Mouse (Mus musculus) 416B (cell line): ENCODE data around the gene Moap1.
A peak's percentile ranks its signal among the peaks of the same experiment; 100 is the strongest.

Experiments used
- DNase-seq: peaks from one replicate; pipeline ENCODE4 v3.0.0; 2011; ENCODE audit warnings: low read depth

The Moap1 gene

DNA sequence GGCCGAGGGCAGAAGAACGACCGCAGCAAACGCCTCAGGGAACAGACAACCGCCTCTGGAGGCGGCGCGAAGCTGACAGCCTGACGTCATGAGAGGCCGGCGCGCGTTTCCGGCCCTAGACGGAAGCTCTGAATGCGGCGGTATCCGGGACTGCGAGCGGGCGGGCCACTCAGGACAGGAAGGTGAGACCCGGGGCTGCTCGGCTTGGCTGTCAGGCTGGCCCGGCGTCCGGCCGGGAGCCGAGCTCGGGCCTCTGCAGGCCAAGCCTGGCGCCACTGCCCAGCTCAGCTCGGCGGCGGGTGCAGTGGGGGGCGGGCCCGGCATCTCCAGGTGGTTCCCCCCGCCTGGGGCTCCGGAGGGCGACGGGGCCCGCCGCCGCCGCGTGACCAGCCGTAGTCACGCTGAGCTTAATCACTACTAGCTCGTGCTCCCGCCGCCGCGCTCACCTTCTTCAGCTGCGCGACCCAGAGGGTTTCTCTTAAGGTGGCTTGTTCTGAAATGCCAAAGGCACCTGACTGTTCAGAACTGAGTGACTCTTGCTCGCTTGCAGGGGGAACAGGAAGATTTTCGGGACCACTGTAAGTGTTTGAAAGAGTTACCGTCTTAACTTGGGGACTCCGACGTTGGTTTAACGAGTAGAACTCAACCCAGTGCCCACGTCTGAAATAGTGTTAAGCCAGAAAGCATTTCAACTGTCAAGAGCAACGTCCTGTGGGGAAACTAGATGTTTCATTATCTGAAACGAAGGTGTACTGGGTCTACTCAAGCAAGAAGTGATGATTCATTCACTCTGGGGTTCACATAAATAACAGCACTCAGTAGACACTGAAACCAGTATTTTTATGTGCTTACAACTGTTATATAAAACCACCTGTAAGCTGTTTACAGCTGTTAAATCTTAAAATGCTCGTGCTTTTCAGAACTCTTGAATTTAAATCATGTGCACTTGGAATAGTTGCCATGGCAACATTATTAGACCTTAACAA is at the start of gene Moap1, which contains the start of gene Tmem251:
Gene Moap1 (minus strand): TSS at position 73 of the 986 bp plus-strand sequence.
Gene Tmem251 (plus strand): TSS at position 174 of the 986 bp plus-strand sequence.
- DNase-seq, result peak; percentile 88

GRCm38 (mm10) chr12:102787927-102788326 is 44.5 kb upstream of the Moap1 start:
- no peak for DNase-seq

DNA sequence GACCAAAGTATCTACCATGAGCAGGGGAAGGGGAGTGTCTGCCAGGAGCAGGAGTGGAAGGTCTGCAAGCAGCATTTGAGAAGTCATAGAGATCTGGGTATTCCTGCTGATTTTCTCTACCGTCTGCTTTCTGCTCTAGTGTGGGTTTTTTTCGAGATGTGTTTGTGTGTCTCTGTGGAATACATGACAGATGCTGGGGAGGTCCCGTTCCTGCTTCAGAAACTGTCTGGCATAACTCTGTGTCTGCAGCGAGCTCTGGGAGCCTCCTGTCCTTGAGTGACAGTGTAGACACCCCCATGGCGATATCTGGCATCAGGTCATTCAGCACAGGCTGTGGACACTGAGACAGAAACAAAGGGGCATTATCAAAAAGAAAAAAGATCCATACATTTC is 42.1 kb upstream of the Moap1 start:
- no peak for DNase-seq

GRCm38 (mm10) chr12:102784899-102785592 is 41.6 kb upstream of the Moap1 start:
- DNase-seq, result peak; percentile 23

DNA sequence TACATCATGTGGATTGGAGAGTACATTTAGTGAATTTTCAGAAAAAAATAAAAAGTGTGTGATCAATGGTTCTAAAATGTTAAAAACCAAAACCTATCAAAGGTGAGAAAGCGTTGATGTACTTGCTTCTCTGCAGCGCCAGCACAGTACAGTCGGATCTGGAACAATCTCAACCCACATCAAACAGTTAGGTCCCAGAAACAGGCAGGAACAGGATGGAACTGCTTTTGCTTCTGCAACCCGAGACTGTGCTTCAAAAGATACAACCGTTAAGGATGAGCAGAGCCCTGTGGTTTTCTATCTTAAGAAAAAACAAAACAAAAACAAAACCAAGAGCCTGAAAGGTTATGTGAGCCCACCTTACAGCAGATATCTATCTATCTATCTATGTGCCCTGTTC is 39.4 kb upstream of the Moap1 start:
- no peak for DNase-seq

DNA sequence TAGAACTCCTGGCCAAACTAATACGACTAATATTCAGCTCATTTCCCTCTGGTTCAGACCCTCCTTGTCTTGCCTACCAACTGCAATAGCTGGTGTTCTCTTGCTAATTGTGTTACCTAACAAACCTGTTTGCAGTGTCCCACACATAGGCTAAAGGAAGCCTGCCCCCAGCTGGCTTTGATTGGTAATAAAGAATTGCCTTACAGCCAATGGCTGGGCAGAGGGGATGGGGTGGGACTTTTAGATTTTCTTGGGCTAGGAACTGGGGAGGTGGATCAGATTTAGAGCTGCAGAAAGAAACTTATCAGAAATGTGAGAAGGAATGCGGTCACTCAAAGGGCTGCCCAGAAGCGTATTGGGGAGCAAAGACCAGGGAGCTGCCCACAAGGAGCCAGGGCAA is 36.0 kb upstream of the Moap1 start:
- DNase-seq, result peak; percentile 45

DNA sequence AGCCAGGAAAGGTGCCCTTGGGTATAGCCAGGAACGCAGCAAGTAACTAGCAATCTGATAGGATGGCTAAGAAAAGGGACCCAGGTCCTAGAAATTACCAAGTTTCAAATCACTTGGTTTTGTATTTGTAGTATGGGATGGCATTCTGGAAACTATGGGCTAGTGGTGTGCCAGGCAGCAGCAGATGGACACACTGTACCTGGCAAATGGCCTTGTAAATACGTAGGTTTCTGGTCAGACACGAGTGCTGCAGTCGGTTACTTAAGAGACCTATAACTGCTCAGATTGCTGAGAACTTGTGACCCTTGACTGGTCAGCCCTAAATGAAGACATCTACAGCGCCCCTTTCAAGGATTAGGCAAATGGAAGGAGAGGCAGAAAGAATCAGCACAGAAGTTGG is 34.7 kb upstream of the Moap1 start:
- no peak for DNase-seq

- DNase-seq, result no peak
Observed at GRCm38 (mm10) chr12:102776035-102776434, 32.6 kb upstream of the Moap1 start.

GRCm38 (mm10) chr12:102772676-102773075 is 29.2 kb upstream of the Moap1 start:
- no peak for DNase-seq

GRCm38 (mm10) chr12:102771601-102772000 is 28.1 kb upstream of the Moap1 start:
- no peak for DNase-seq

- peak; percentile 39 for DNase-seq
Observed at GRCm38 (mm10) chr12:102769000-102769399, 25.5 kb upstream of the Moap1 start.

GRCm38 (mm10) chr12:102763696-102764095 is 20.2 kb upstream of the Moap1 start:
- no peak for DNase-seq

DNA sequence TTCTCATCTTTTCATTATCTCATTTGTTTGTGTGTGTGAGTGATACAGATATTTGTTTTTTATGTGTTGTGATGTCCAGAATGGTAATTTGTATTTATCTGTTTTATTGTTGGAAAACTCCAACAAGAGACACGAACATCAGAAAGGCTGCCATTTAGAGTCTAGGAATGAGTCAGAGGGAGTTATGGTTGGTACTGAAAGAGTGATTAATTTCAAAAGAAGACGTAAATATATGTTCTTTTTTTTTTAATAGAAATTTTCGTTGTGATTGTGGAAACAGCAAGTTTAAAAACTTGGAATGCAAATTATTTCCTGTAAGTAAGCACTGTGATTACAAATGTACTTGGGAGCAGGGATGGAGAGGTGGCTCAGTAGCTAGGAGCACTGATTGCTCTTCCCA is 18.2 kb upstream of the Moap1 start:
- no peak for DNase-seq

DNA sequence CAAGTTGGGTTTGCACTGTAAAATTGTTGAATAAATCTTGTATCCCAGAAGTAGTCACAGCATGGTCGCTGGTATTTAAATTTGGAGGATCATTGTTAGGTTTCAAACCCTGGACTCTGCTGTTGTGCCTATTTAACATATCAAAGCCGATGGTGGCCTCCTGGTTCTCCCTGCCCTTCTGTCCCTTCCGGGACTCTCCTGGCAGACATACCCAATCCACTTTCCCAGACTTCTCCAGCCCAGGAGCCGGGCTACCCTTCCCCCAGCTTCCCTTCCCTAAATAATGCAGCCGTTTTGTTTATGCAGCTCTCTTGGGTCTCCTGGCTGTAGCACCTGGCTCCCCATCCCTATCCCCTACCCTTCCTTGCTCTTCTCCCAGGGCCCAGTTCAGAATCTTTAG is 15.5 kb upstream of the Moap1 start:
- DNase-seq, result no peak

DNA sequence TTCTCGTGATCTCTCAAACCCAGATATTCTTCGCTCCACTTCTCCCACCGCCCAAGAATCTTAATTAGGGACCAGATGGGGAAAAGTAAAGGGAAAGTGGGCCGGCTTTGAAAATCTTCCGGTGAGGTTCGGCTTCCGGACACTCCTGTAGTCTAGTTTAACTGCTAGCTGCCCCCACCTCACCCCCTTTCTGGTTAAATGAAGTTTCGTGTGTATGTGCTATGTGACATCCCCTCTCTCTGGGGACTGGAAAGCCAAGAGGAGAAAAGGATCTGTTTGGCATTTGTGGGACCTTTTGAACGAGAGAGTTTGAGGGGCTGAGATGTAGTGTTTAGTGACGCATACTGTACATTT is 14.9 kb upstream of the Moap1 start, which contains the start of gene Gm20604:
Gene Gm20604 (minus strand): TSS at position 270 of the 354 bp plus-strand sequence.
- DNase-seq, result peak; percentile 34

GRCm38 (mm10) chr12:102757689-102758402 is 14.4 kb upstream of the Moap1 start, which contains the start of the genes Gm28051, Gon7 and Ubr7:
Gene Gm28051 (minus strand): TSS chr12:102757765.
Gene Gon7 (minus strand): TSS chr12:102757803.
Gene Ubr7 (plus strand): TSS chr12:102757967.
- DNase-seq, result peak; percentile 97

DNA sequence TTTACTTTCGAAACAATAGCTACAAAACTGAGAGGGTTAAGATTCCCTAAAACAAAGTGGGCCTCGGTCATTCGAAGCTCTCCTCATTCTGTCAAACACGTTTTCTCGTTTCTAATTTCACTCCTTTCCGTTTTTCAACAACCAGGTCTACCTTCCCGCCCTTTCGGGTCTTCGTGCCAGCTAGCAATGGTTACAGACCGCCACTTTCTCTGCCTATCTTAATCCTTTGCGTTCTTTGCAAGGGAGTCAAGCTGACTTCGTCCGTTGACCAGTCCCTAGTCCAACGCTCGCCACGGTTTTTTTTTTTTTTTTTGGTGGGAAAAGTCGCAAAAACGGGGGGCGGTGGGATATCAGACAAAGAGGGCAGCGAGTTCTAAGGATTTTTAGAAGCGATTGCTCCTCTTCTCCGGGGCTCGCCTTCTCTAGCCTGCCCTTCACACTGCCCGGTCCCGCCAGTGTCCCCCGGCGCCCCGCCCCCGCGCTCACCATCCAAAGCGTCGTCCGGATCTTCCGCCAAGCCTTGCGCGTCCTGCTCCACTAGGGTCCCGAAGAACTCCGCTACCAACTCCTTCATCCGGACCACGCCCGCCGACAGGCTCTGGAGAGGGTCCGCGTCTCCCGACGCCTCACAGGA is 13.7 kb upstream of the Moap1 start:
- no peak for DNase-seq

GRCm38 (mm10) chr12:102756304-102756703 is 12.8 kb upstream of the Moap1 start:
- peak; percentile 62 for DNase-seq

- peak; percentile 41 for DNase-seq
Observed at GRCm38 (mm10) chr12:102748256-102748655, 4.8 kb upstream of the Moap1 start.

GRCm38 (mm10) chr12:102744839-102745238 is 1.4 kb upstream of the Moap1 start:
- DNase-seq, result peak; percentile 95

- DNase-seq, result no peak
Observed at GRCm38 (mm10) chr12:102743036-102743588, 349 bp downstream of the Moap1 start.
